Mouse (Mus musculus): ENCODE measurements around the gene Ccdc173. TPM values are rescaled to one million over a fixed set of nuclear protein-coding genes. Genes with fewer than 3 reads are reported as not detected.

Ccdc173 gene
- 2.2 and 2.8 TPM in 2 replicates for polyA plus RNA-seq (2015; fragmentation: Nextera tagmentation; extraction: Ambion mirVana)

DNA sequence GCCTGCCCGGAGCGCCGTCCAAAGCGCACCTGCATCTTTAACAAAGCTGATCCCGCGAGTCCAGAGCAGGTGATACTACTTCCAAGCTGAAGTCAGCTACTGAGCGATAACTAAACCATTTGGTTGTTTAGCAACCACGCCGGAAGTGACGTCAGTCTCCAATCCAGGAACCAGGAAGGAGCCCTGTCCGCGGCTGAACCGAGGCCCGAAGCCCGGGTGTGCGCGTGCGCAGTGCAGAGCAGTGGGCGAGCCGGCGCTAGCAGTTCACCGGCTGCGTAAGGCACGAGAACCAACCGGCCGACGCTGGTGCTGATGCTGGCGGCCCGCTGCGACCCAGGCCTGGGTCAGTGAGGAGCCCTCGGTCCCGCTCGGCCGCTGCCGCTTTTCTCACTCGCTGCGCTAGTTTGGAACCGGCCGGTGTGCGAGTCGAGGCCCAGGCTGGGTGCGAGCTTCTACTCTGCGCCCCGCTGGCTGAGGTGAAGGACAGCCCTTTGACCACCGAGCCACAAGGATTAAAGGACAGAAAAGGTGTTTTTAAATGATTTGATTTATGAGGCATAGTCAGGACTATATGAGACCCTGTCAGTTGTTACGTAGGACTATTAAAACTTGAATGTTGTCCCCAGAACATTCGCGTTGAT lies at the start of gene Ccdc173, which contains the start of gene Phospho2:
TSS of gene Ccdc173 (minus strand) at position 147 of the 641 bp plus-strand sequence.
TSS of gene Phospho2 (plus strand) at position 195 of the 641 bp plus-strand sequence.

DNA sequence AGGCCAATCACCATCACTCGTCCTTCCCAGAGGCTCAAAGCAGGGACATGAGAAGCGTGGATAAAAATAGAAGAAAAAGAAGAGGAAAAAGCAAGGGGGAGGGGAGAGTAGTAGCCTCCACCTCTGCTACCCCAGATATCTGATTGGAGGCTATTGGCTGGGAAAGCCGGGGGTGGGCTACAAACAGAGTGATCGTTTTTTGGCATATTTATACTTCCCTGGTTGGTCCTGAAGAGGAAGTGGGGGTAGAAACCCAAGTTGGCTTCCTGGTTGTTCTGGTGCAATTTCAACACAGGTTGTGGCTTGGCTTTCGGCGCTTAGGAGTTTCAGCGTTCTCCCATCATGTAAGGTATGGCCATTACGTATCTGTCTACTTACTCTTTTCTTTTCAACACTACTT lies 32.3 kb upstream of the Ccdc173 start, which contains the start of gene Klhl23:
TSS of gene Klhl23 (plus strand) at position 234 of the 400 bp plus-strand sequence.

GRCm38 (mm10) chr2:69722273-69722649 lies 67.1 kb downstream of the Ccdc173 start, which contains the start of gene Ppig:
Gene Ppig, plus strand, starts transcription at chr2:69722545.

GRCm38 (mm10) chr2:69712981-69713625 lies 76.3 kb downstream of the Ccdc173 start, which contains the start of gene Fastkd1:
Gene Fastkd1, minus strand, starts transcription at chr2:69713516.

Other genes starting within 250 kb of the Ccdc173 start
- gene Lrp2, start 203.5 kb downstream of the Ccdc173 start, polyA plus RNA-seq (2015; fragmentation: Nextera tagmentation; extraction: Ambion mirVana), result 0.27 and 0.32 TPM in 2 replicates
- 27.0 and 35.7 TPM in 2 replicates for gene Bbs5, start 142.4 kb downstream of the Ccdc173 start, polyA plus RNA-seq (2015; fragmentation: Nextera tagmentation; extraction: Ambion mirVana)
- gene Klhl41, start 119.5 kb downstream of the Ccdc173 start, polyA plus RNA-seq (2015; fragmentation: Nextera tagmentation; extraction: Ambion mirVana), result 0.21 TPM in 1 of 2 replicates, not detected in the other
- gene Fastkd1, start 76.1 kb downstream of the Ccdc173 start, polyA plus RNA-seq (2015; fragmentation: Nextera tagmentation; extraction: Ambion mirVana), result 12.5 and 13.2 TPM in 2 replicates
- gene Ppig, start 67.0 kb downstream of the Ccdc173 start, polyA plus RNA-seq (2015; fragmentation: Nextera tagmentation; extraction: Ambion mirVana), result 111 and 131 TPM in 2 replicates
- 27.9 and 31.7 TPM in 2 replicates for gene Phospho2, start within 50 bp of the Ccdc173 start, polyA plus RNA-seq (2015; fragmentation: Nextera tagmentation; extraction: Ambion mirVana)
- gene Klhl23, start 32.4 kb upstream of the Ccdc173 start, polyA plus RNA-seq (2015; fragmentation: Nextera tagmentation; extraction: Ambion mirVana), result 81.1 and 90.5 TPM in 2 replicates
- gene Ssb, start 72.0 kb upstream of the Ccdc173 start, polyA plus RNA-seq (2015; fragmentation: Nextera tagmentation; extraction: Ambion mirVana), result 246 and 267 TPM in 2 replicates
- gene Mettl5, start 96.0 kb upstream of the Ccdc173 start, polyA plus RNA-seq (2015; fragmentation: Nextera tagmentation; extraction: Ambion mirVana), result 35.0 and 36.2 TPM in 2 replicates
- 15.2 and 16.7 TPM in 2 replicates for gene Ubr3, start 107.7 kb upstream of the Ccdc173 start, polyA plus RNA-seq (2015; fragmentation: Nextera tagmentation; extraction: Ambion mirVana)
- gene Myo3b, start 249.6 kb upstream of the Ccdc173 start, polyA plus RNA-seq (2015; fragmentation: Nextera tagmentation; extraction: Ambion mirVana), result 0.31 and 0.43 TPM in 2 replicates